Mouse (Mus musculus) CD8-positive naive resting alpha-beta T cell, adult 57 days (primary cell): ENCODE data around the gene Rpl10. TPM values are rescaled to one million over a fixed set of nuclear protein-coding genes. Genes with fewer than 3 reads are reported as not detected.

Experiments used
- total RNA-seq: library from RNA; stranded (reverse); gene quantifications from one replicate; pipeline ENCODE4 v1.2.4, GENCODE M21; 2023

The Rpl10 gene
- total RNA-seq: 710 TPM

GRCm38 (mm10) chrX:74270062-74270901 is at the start of gene Rpl10:
Gene Rpl10, plus strand, starts transcription at chrX:74270812.

GRCm38 (mm10) chrX:74249615-74250014 is 21.0 kb upstream of the Rpl10 start, which contains the start of gene Flna:
Gene Flna, minus strand, starts transcription at chrX:74249820.

GRCm38 (mm10) chrX:74254153-74254887 is 16.3 kb upstream of the Rpl10 start, which contains the start of gene Emd:
Gene Emd, plus strand, starts transcription at chrX:74254687.

GRCm38 (mm10) chrX:74281732-74282394 is 11.3 kb downstream of the Rpl10 start, which contains the start of the genes Taz and Dnase1l1:
Gene Taz, plus strand, starts transcription at chrX:74281912.
Gene Dnase1l1, minus strand, starts transcription at chrX:74282337.

GRCm38 (mm10) chrX:74296538-74297448 is 26.2 kb downstream of the Rpl10 start, which contains the start of gene Atp6ap1:
Gene Atp6ap1, plus strand, starts transcription at chrX:74297097.

GRCm38 (mm10) chrX:74304867-74305700 is 34.5 kb downstream of the Rpl10 start, which contains the start of gene Gdi1:
Gene Gdi1, plus strand, starts transcription at chrX:74304998.

GRCm38 (mm10) chrX:74312540-74313464 is 42.2 kb downstream of the Rpl10 start, which contains the start of gene Fam50a:
Gene Fam50a, plus strand, starts transcription at chrX:74313033.

Other genes starting within 250 kb of the Rpl10 start
- 127 TPM for gene Irak1, start 246.9 kb upstream of the Rpl10 start, total RNA-seq
- not detected for gene Opn1mw, start 143.3 kb upstream of the Rpl10 start, total RNA-seq
- 47.1 TPM for gene Mecp2, start 135.4 kb upstream of the Rpl10 start, total RNA-seq
- not detected for gene Tex28, start 103.0 kb upstream of the Rpl10 start, total RNA-seq
- not detected for gene Tktl1, start 93.6 kb upstream of the Rpl10 start, total RNA-seq
- 592 TPM for gene Flna, start 21.0 kb upstream of the Rpl10 start, total RNA-seq
- gene Emd, start 16.1 kb upstream of the Rpl10 start, total RNA-seq: 82.0 TPM
- gene Taz, start 11.1 kb downstream of the Rpl10 start, total RNA-seq: 77.2 TPM
- 8.8 TPM for gene Dnase1l1, start 11.5 kb downstream of the Rpl10 start, total RNA-seq
- 90.2 TPM for gene Atp6ap1, start 26.3 kb downstream of the Rpl10 start, total RNA-seq
- 176 TPM for gene Gdi1, start 34.2 kb downstream of the Rpl10 start, total RNA-seq
- 68.6 TPM for gene Fam50a, start 42.2 kb downstream of the Rpl10 start, total RNA-seq
- 11.0 TPM for gene Plxna3, start 58.3 kb downstream of the Rpl10 start, total RNA-seq
- 27.9 TPM for gene Lage3, start 82.8 kb downstream of the Rpl10 start, total RNA-seq
- 20.9 TPM for gene Ubl4a, start 102.4 kb downstream of the Rpl10 start, total RNA-seq
- gene Slc10a3, start 102.5 kb downstream of the Rpl10 start, total RNA-seq: 16.1 TPM
- gene Fam3a, start 122.5 kb downstream of the Rpl10 start, total RNA-seq: 23.0 TPM
- 58.8 TPM for gene Ikbkg, start 122.5 kb downstream of the Rpl10 start, total RNA-seq
- gene G6pdx, start 158.4 kb downstream of the Rpl10 start, total RNA-seq: 32.9 TPM
- gene Gm6880, start 210.6 kb downstream of the Rpl10 start, total RNA-seq: not detected